Mouse (Mus musculus) embryonic fibroblast, embryonic 13.5 days (primary cell): ENCODE measurements around the gene Rpl37a.

Source experiments
- CTCF ChIP-seq: IDR thresholded peaks from 2 replicates; pipeline ENCODE4 v1.5.1; 2011; ENCODE audit warnings: mild to moderate bottlenecking, control low read depth, low read length, moderate library complexity, borderline replicate concordance; ENCODE audit not compliant: insufficient read depth
- POLR2A ChIP-seq: IDR thresholded peaks from 2 replicates; pipeline ENCODE4 v1.6.1; 2011; ENCODE audit warnings: low read depth, mild to moderate bottlenecking, control low read depth, low read length, moderate library complexity

GRCm38 (mm10) chr1:72755227-72755626 is 44.1 kb downstream of the Rpl37a start:
- TF ChIP-seq POLR2A (no peak), CTCF (no peak)
